Mouse (Mus musculus): ENCODE data around the gene Gm9780. TPM values are rescaled to one million over a fixed set of nuclear protein-coding genes. Genes with fewer than 3 reads are reported as not detected.
A peak's percentile ranks its signal among the peaks of the same experiment; 100 is the strongest.
"Not testable (repeated sequence)": the region's sequence is repeated elsewhere in the genome, so short reads cannot be mapped to it uniquely, and the experiment has no call there.

Gm9780 gene
- polyA plus RNA-seq, 1 experiment from 2014 or later, result not detected

DNA sequence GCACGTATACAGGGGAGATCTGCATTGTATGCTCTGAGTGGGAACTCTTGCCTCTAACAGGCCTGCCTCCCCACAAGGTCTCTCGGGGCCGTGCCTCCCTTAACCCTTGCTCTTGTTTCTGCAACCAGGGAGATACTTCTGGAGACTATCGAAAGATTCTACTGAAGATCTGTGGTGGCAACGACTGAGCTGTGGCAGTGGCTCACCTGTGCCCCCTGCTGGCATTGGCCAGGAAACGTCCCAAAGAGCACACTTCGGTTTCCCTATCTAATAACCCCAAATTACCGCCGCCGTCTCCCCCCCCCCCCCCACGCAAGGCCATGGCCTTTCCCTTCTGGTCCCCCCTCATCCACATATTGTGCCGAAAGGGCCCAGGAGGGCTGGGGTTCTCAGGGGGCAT lies 16.9 kb downstream of the Gm9780 start:
- not testable (repeated sequence) for H3K27me3 ChIP-seq (replicated peaks; ENCODE audit: low read depth, poor library complexity, severe bottlenecking); H3K9me3 ChIP-seq; H3K4me3 ChIP-seq; H3K27ac ChIP-seq (replicated peaks); H3K36me3 ChIP-seq (replicated peaks); DNase-seq (ENCODE audit: low spot score); H3K4me1 ChIP-seq
- no CpG with 5 or more reads among the region's 12 CpGs for WGBS

GRCm38 (mm10) chr14:26022831-26023230 lies 19.7 kb downstream of the Gm9780 start:
- not testable (repeated sequence) for H3K4me3 ChIP-seq; H3K9me3 ChIP-seq; DNase-seq (ENCODE audit: low spot score); H3K4me1 ChIP-seq; H3K36me3 ChIP-seq (replicated peaks); H3K27me3 ChIP-seq (replicated peaks; ENCODE audit: low read depth, poor library complexity, severe bottlenecking); H3K27ac ChIP-seq (replicated peaks)
- no CpG with 5 or more reads among the region's 6 CpGs for WGBS

DNA sequence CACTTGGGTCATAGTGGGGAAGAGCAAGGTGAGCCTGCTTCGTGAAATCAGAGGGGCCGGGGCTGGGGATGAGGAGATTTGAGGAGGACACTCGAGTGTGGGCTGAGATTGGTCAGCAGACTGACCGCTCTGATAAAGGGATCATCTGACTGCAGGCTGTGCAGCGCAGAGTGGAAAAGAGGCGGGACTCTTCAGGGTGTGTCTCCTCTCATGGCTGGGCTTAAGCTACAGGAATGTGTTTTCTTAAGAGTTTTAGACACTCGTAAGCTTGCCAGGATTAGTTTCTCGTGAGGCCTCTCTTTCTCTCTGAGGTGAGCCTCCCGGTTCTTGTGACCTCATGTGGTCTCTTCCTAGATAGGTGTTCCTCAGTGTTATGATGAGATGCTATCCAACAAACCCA lies 21.0 kb downstream of the Gm9780 start:
- not testable (repeated sequence) for H3K27me3 ChIP-seq (replicated peaks; ENCODE audit: low read depth, poor library complexity, severe bottlenecking); H3K27ac ChIP-seq (replicated peaks); H3K4me3 ChIP-seq; H3K4me1 ChIP-seq; H3K36me3 ChIP-seq (replicated peaks); H3K9me3 ChIP-seq; DNase-seq (ENCODE audit: low spot score)
- no CpG with 5 or more reads among the region's 9 CpGs for WGBS

DNA sequence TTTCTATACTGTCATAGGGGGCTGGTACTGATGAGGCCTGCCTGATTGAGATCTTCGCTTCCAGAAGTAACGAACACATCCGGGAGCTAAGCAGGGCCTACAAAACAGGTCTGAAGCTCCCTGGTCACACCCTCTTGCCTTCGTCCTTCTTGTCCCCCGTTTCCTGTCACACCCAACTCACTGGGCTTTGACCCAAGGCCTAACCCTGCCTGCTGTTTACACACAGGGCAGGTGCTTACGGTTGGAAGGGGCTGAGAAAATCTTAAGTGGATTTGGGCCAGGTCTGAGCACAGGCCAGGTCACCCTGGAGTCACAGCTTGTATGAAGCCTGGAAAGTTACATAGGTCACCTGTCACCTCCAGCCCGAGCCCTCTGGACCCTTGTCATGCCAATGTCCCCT lies 26.1 kb downstream of the Gm9780 start:
- H3K27ac ChIP-seq (replicated peaks); H3K4me3 ChIP-seq; H3K9me3 ChIP-seq; H3K27me3 ChIP-seq (replicated peaks; ENCODE audit: low read depth, poor library complexity, severe bottlenecking); H3K36me3 ChIP-seq (replicated peaks); DNase-seq (ENCODE audit: low spot score); H3K4me1 ChIP-seq: not testable (repeated sequence)
- WGBS, result no CpG with 5 or more reads among the region's 7 CpGs

- H3K36me3 ChIP-seq (replicated peaks); H3K27me3 ChIP-seq (replicated peaks; ENCODE audit: low read depth, poor library complexity, severe bottlenecking); DNase-seq (ENCODE audit: low spot score); H3K4me3 ChIP-seq; H3K9me3 ChIP-seq; H3K27ac ChIP-seq (replicated peaks); H3K4me1 ChIP-seq: not testable (repeated sequence)
- WGBS, result no CpG with 5 or more reads among the region's 2 CpGs
These were observed 35.0 kb downstream of the Gm9780 start for GRCm38 (mm10) chr14:26007462-26007861.

DNA sequence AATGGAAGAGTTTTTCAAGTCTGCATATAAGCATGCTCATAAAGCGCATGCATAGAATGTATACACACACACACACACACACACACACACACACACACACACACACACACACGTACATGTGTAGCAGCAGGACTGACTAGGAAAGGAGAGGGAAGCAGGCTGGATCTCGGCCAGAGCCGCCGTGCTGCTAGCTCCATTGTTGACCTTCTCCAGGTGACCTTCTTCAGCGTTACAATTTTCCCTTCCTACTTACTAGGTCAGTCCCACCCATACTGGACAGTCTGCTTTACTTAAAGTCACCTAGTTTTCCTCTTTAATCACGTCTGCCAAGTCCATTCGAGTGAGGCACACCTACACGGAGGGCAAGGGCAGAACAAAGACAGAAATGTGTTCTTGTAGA lies 60.6 kb downstream of the Gm9780 start:
- 77% methylated on average over 7 of the region's 9 CpGs for WGBS
- not testable (repeated sequence) for H3K9me3 ChIP-seq; DNase-seq (ENCODE audit: low spot score); H3K4me3 ChIP-seq; H3K4me1 ChIP-seq; H3K27ac ChIP-seq (replicated peaks); H3K36me3 ChIP-seq (replicated peaks); H3K27me3 ChIP-seq (replicated peaks; ENCODE audit: low read depth, poor library complexity, severe bottlenecking)

- H3K36me3 ChIP-seq (replicated peaks); H3K27me3 ChIP-seq (replicated peaks; ENCODE audit: low read depth, poor library complexity, severe bottlenecking); H3K4me1 ChIP-seq; H3K9me3 ChIP-seq; DNase-seq (ENCODE audit: low spot score): not testable (repeated sequence)
- WGBS, result under 1% methylated on average over 10 of the region's 13 CpGs
- Histone ChIP-seq H3K4me3 (peak overlapping the region; percentile 43; the same call in 1 of the 2 replicates), H3K27ac (replicated peaks) (peak overlapping the region; percentile 84)
These were observed 63.1 kb downstream of the Gm9780 start for GRCm38 (mm10) chr14:25979242-25979941.

DNA sequence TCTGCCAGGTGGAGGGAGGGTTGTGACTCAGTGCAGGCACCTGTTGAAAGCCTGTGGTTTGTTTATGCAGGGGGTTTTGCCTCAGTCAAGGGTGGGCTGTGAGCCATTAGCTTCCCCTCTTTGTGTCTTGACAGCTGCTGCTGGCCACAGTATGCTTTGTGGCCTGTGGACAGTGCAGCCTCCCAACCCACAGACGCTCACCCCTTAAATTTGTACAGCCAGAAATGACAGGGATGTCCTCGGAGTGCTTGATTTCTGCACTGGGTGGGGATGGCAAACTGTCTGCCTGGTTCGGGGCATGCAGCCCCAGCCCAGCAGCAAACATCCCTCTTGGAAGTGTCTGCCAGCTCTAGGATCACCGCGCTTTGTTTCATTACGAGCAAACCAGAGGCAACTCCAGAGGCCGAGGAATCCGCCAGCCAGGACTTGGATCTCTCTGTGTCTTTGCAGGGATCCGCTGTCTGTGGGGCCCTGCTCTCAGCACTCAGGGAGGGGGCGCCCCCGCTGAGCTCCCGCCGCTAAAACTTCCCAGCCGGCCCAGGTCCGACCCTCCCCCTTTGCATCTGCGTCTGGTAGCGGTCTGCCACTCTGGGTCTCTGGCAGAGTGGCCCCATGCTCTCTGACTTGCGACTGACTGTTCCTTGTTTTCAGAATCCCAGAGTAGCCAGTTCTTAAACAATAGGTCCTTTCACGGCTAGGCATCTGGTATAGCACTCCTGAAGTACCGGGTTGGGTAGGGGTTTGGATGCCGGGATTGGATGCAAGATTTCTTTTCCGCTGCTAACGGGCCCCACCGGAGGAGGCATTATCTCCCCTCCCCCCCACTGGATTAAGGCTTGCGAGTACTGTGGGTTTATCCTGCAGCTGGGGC lies 63.9 kb downstream of the Gm9780 start, which contains the start of gene Duxbl1:
TSS of gene Duxbl1 (plus strand) at position 207 of the 871 bp plus-strand sequence.
- peak within 1 kb of the TSS; percentile 43; the same call in 1 of the 2 replicates for H3K4me3 ChIP-seq
- not testable (repeated sequence) for H3K9me3 ChIP-seq; H3K27me3 ChIP-seq (replicated peaks; ENCODE audit: low read depth, poor library complexity, severe bottlenecking); H3K36me3 ChIP-seq (replicated peaks); DNase-seq (ENCODE audit: low spot score); H3K4me1 ChIP-seq
- peak within 1 kb of the TSS; percentile 84 for H3K27ac ChIP-seq (replicated peaks)
- WGBS, result no CpG with 5 or more reads among the region's 25 CpGs

Other genes with a start within 250 kb of the Gm9780 start
- 5.3 and 6.1 TPM in 2 replicates for gene Anxa11, start 200.6 kb downstream of the Gm9780 start, polyA plus RNA-seq (2016; fragmentation: Nextera tagmentation; extraction: Ambion mirVana)
- not detected in 2 replicates for gene Plac9a, start 139.6 kb downstream of the Gm9780 start, polyA plus RNA-seq (2016; fragmentation: Nextera tagmentation; extraction: Ambion mirVana)
- 2.2 and 2.4 TPM in 2 replicates for gene Tmem254a, start 115.0 kb downstream of the Gm9780 start, polyA plus RNA-seq (2016; fragmentation: Nextera tagmentation; extraction: Ambion mirVana)
- 0.09 TPM in 1 of 2 replicates, not detected in the other for gene Cphx1, start 104.4 kb downstream of the Gm9780 start, polyA plus RNA-seq (2016; fragmentation: Nextera tagmentation; extraction: Ambion mirVana)
- 1.9 and 3.3 TPM in 2 replicates for gene Duxbl1, start 64.1 kb downstream of the Gm9780 start, polyA plus RNA-seq (2016; fragmentation: Nextera tagmentation; extraction: Ambion mirVana)
- 21.1 and 25.6 TPM in 2 replicates for gene Tmem254c, start 24.6 kb upstream of the Gm9780 start, polyA plus RNA-seq (2016; fragmentation: Nextera tagmentation; extraction: Ambion mirVana)
- gene Cphx2, start 38.8 kb upstream of the Gm9780 start, polyA plus RNA-seq (2016; fragmentation: Nextera tagmentation; extraction: Ambion mirVana), result not detected in 2 replicates
- not detected in 2 replicates for gene Cphx3, start 39.6 kb upstream of the Gm9780 start, polyA plus RNA-seq (2016; fragmentation: Nextera tagmentation; extraction: Ambion mirVana)
- gene Duxbl2, start 75.6 kb upstream of the Gm9780 start, polyA plus RNA-seq (2016; fragmentation: Nextera tagmentation; extraction: Ambion mirVana), result 1.4 TPM in 1 of 2 replicates, not detected in the other
- not detected in 2 replicates for gene Plac9b, start 139.8 kb upstream of the Gm9780 start, polyA plus RNA-seq (2016; fragmentation: Nextera tagmentation; extraction: Ambion mirVana)
- 18.3 and 18.5 TPM in 2 replicates for gene Tmem254b, start 164.3 kb upstream of the Gm9780 start, polyA plus RNA-seq (2016; fragmentation: Nextera tagmentation; extraction: Ambion mirVana)
- gene Duxbl3, start 215.3 kb upstream of the Gm9780 start, polyA plus RNA-seq (2016; fragmentation: Nextera tagmentation; extraction: Ambion mirVana), result 4.5 and 4.7 TPM in 2 replicates

All from embryonic facial prominence, embryonic 10.5 days (tissue).